Mouse (Mus musculus) thymus, adult 2 months (tissue): Measurements from ENCODE around the gene 1700056E22Rik. TPM values are rescaled to one million over a fixed set of nuclear protein-coding genes. Genes with fewer than 3 reads are reported as not detected.

Source experiments
- DNase-seq: peaks from one replicate; pipeline ENCODE4 v3.0.0; 2021
- H3K27ac ChIP-seq: fragments of 200-500 bp; 2 replicates; pipeline ENCODE4 v1.5.1; 2012; ENCODE audit warnings: low read length, control low read depth; ENCODE audit not compliant: control insufficient read depth, insufficient read depth
- H3K27me3 ChIP-seq: fragments of 200-500 bp; 2 replicates; pipeline ENCODE4 v1.6.1; 2012; ENCODE audit warnings: mild to moderate bottlenecking, low read length, moderate library complexity, mixed read lengths; ENCODE audit not compliant: control insufficient read depth, insufficient read depth
- H3K36me3 ChIP-seq: fragments of 200-500 bp; 2 replicates; pipeline ENCODE4 v1.6.1; 2012; ENCODE audit warnings: mild to moderate bottlenecking, low read length, moderate library complexity; ENCODE audit not compliant: control insufficient read depth, insufficient read depth
- H3K4me1 ChIP-seq: fragments of 200-500 bp; replicated peaks from 2 replicates; pipeline ENCODE4 v1.6.1; 2012; ENCODE audit warnings: low read length; ENCODE audit not compliant: control insufficient read depth, insufficient read depth
- H3K4me3 ChIP-seq: fragments of 200-500 bp; 2 replicates; pipeline ENCODE4 v1.5.1; 2012; ENCODE audit warnings: mild to moderate bottlenecking, low read length, control low read depth, moderate library complexity; ENCODE audit not compliant: control insufficient read depth, insufficient read depth
- CTCF ChIP-seq: fragments of 200-500 bp; IDR thresholded peaks from 2 replicates; pipeline ENCODE4 v1.5.1; 2012; ENCODE audit warnings: mild to moderate bottlenecking, control low read depth, low read length, moderate library complexity, borderline replicate concordance; ENCODE audit not compliant: control insufficient read depth, poor library complexity, insufficient read depth; ENCODE audit errors: extremely low read depth
- POLR2A ChIP-seq: fragments of 200-500 bp; IDR thresholded peaks from 2 replicates; pipeline ENCODE4 v1.6.1; 2012; ENCODE audit warnings: mild to moderate bottlenecking, low read length, control low read depth, moderate library complexity; ENCODE audit not compliant: control insufficient read depth, poor library complexity, insufficient read depth; ENCODE audit errors: extremely low read depth
- WGBS: fragments of 180-500 bp; shearing (Covaris S2); methylation state at CpG from one replicate; pipeline ENCODE4 v1.1.7; 2018; 5-methylcytosine and 5-hydroxymethylcytosine counted together
- polyA plus RNA-seq: library from polyadenylated mRNA; depleted of rRNA; stranded (reverse); fragments of >200 nt; gene quantifications from 2 replicates; pipeline ENCODE4 v1.2.3, GENCODE M21; 2012

Gene 1700056E22Rik
- polyA plus RNA-seq, 1 experiment, result 5.0 TPM

DNA sequence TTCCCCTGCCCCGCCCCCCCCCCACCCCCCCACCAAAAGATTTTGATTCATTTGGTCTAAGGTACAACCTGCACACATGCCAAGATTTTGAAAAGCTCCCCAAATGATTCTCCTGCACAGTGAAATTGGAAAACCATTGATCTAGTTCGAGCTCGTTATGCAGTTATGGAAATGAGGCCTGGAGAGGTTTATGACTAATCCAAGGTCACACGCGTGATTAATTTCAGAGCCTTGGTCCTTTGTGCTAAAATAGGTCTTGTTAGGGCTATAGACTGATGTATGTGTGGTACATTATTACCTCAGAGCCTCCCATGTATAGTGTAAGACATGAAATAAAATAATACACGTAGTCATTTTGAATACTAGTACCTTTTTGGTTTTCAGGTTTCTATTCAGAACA lies 9.3 kb upstream of the 1700056E22Rik start:
- peaks cover 47% of the 10 kb centered on the region for H3K4me1 ChIP-seq
- no peaks in the 10 kb centered on the region for H3K27me3 ChIP-seq
- H3K27ac ChIP-seq, result no peak overlapping the region
- H3K36me3 ChIP-seq, result peaks cover 49% of the 10 kb centered on the region
- DNase-seq, result no peak
- TF ChIP-seq POLR2A (no peak), CTCF (no peak)
- 95% methylated on average over 6 of the region's 6 CpGs for WGBS
- no peak overlapping the region for H3K4me3 ChIP-seq

DNA sequence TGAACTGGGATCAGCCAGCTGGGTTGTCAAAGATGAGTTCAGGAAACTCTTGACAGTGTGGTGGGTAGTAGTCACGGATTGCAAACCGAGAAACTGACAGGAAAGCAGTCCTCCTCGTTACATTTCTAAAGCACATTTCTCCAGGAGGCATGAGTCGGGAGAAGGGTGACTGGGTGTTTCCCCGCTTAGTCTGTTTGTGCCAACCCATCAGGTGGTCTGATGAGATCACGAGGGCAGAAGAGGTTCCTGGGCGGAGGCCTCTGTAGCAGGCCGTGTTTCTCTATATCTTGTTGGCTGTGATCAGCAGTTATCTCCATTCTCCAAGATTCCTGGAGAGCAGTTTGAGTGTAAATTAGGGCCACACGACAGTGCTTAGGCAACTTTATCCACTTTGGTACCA lies 8.6 kb upstream of the 1700056E22Rik start:
- Histone ChIP-seq H3K36me3 (peaks cover 50% of the 10 kb centered on the region), H3K4me3 (no peak overlapping the region), H3K27me3 (no peaks in the 10 kb centered on the region), H3K27ac (no peak overlapping the region), H3K4me1 (peaks cover 43% of the 10 kb centered on the region)
- no peak for TF ChIP-seq POLR2A
- TF ChIP-seq CTCF, result no peak
- no peak for DNase-seq
- 83% methylated on average over 9 of the region's 9 CpGs for WGBS

DNA sequence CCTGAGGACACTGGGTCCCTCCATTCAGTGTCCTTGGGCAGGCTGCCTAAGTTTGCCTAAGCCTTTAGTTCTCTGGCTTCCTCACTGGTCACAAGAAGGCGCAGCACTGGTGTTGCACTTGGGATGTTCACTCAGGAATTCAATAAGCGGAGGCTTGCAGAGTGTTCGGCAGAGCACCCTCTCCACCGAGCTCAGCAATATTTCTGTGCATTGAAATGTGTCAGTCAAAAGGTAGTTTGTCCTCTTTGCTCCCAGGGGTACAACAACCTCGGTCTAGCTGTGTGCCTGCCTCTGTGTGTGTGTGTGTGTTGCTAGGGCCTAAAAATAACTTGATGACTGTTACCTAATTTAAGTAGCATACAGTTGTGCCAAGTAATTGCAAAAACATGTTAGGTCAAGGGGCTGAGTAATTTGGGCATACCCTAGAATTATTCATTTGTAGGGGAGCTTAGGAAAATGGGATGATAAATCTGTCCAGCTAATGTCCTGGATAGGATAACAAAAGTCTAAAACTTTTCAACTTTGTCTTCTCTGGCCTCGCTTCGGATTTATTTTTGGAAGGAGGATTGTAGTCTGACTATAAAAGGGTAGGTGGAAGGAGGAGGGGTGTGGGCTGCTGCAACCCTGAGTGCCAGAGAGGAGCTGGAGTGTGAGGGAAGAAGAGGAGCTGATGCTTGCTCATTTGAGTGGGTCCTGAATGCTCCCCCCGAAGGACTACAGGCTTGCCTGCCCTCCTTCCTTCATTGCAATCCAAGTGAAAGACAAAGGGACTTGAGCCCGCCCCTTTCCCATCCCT lies 7.9 kb upstream of the 1700056E22Rik start:
- DNase-seq, result no peak
- peaks cover 44% of the 10 kb centered on the region for H3K4me1 ChIP-seq
- TF ChIP-seq POLR2A (no peak), CTCF (no peak)
- no peak overlapping the region for H3K4me3 ChIP-seq
- H3K27me3 ChIP-seq, result no peaks in the 10 kb centered on the region
- H3K36me3 ChIP-seq, result peaks cover 57% of the 10 kb centered on the region
- WGBS, result 90% methylated on average over 9 of the region's 9 CpGs
- peak overlapping the region; percentile 27; the same call in 1 of the 2 replicates for H3K27ac ChIP-seq

DNA sequence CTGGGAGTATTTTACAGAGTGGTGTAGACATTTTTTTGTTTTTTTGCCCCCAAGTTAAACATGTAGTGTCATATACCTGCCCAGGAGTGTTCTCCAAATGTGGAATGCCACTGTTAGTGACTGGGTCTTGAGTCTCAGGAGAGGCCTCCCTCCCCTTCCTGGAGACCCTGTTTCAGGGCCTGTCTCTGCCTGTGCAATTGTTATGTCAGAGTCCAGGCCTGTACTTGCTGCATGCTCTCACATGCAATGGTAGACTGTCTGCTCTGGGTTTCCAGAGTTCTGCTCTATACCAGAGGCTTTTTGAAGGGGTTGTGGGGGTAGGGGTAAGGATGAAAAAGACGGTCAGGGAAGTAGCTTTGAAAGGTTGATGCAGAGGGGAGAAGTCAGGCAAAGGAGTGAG lies 6.8 kb upstream of the 1700056E22Rik start:
- no peak overlapping the region for H3K4me3 ChIP-seq
- H3K4me1 ChIP-seq, result peaks cover 49% of the 10 kb centered on the region
- no peak overlapping the region for H3K27ac ChIP-seq
- DNase-seq, result no peak
- TF ChIP-seq CTCF (no peak), POLR2A (no peak)
- WGBS, result 73% methylated on average over 1 of the region's 1 CpGs
- peaks cover 60% of the 10 kb centered on the region for H3K36me3 ChIP-seq
- H3K27me3 ChIP-seq, result no peaks in the 10 kb centered on the region

DNA sequence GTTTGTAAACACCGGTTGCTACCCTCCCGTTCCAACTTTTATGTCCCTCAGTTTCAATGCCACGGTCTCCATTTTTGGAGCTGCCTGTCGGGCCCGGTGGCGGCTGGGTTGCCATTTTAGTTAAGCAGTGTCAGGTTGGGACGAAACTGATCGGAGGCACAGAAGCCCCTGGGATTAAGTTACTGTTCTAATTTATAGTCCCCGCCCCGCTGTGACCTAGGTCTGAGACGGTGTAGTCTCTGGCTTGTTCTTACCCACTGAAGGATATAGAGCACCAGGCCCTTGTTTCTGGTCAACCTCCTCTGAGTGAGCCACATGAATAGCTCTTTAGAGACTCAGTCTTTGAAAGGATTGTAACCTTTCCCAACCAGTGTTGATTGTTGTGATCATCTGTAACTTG lies 6.1 kb upstream of the 1700056E22Rik start:
- Histone ChIP-seq H3K36me3 (peaks cover 52% of the 10 kb centered on the region), H3K27me3 (no peaks in the 10 kb centered on the region), H3K4me1 (peaks cover 48% of the 10 kb centered on the region), H3K27ac (no peak overlapping the region), H3K4me3 (no peak overlapping the region)
- 91% methylated on average over 11 of the region's 11 CpGs for WGBS
- DNase-seq, result no peak
- TF ChIP-seq POLR2A (no peak), CTCF (no peak)

GRCm38 (mm10) chr1:184039301-184039700 lies 5.2 kb upstream of the 1700056E22Rik start:
- H3K4me3 ChIP-seq, result no peak overlapping the region
- TF ChIP-seq CTCF (no peak), POLR2A (no peak)
- no peaks in the 10 kb centered on the region for H3K27me3 ChIP-seq
- 98% methylated on average over 10 of the region's 10 CpGs for WGBS
- DNase-seq, result no peak
- H3K27ac ChIP-seq, result no peak overlapping the region
- H3K36me3 ChIP-seq, result peaks cover 45% of the 10 kb centered on the region
- H3K4me1 ChIP-seq, result peaks cover 46% of the 10 kb centered on the region
